Mouse (Mus musculus) limb, embryonic 15.5 days (tissue): Measurements from ENCODE around the gene Csad. TPM values are rescaled to one million over a fixed set of nuclear protein-coding genes. Genes with fewer than 3 reads are reported as not detected.

Source experiments
- ATAC-seq: fragments of 200-750 bp; cut with Nextera tagmentation; 2 replicates; pipeline ENCODE4 v1.8.0; 2017; ENCODE audit warnings: low read depth, moderate TSS enrichment; ENCODE audit not compliant: insufficient number of reproducible peaks, low FRiP score, low TSS enrichment
- H3K27ac ChIP-seq: fragments of 300-500 bp; sonication (generic); 2 replicates; pipeline ENCODE4 v1.5.1; 2015; ENCODE audit warnings: moderate library complexity, mild to moderate bottlenecking, inconsistent platforms
- H3K27me3 ChIP-seq: fragments of 300-500 bp; sonication (generic); 2 replicates; pipeline ENCODE4 v1.6.1; 2015; ENCODE audit warnings: inconsistent platforms
- H3K36me3 ChIP-seq: fragments of 300-500 bp; sonication (generic); 2 replicates; pipeline ENCODE4 v1.6.1; 2015; ENCODE audit warnings: inconsistent platforms
- H3K4me1 ChIP-seq: fragments of 300-500 bp; sonication (generic); 2 replicates; pipeline ENCODE4 v1.6.1; 2015; ENCODE audit warnings: inconsistent platforms
- H3K4me2 ChIP-seq: fragments of 300-500 bp; sonication (generic); 2 replicates; pipeline ENCODE4 v1.6.1; 2015; ENCODE audit warnings: mild to moderate bottlenecking, inconsistent platforms
- H3K4me3 ChIP-seq: fragments of 300-500 bp; sonication (generic); 2 replicates; pipeline ENCODE4 v1.5.1; 2015; ENCODE audit warnings: mild to moderate bottlenecking, inconsistent platforms
- H3K9ac ChIP-seq: fragments of 300-500 bp; sonication (generic); 2 replicates; pipeline ENCODE4 v1.6.1; 2015; ENCODE audit warnings: inconsistent platforms
- H3K9me3 ChIP-seq: fragments of 300-500 bp; sonication (generic); 2 replicates; pipeline ENCODE4 v1.6.1; 2016; ENCODE audit warnings: inconsistent platforms
- WGBS: fragments of 180-500 bp; shearing (Covaris S2); methylation state at CpG from one replicate; pipeline ENCODE4 v1.1.7; 2015; 5-methylcytosine and 5-hydroxymethylcytosine counted together
- polyA plus RNA-seq: library from polyadenylated mRNA; unstranded; fragments of >200 nt; fragmentation: Nextera tagmentation; extraction: Ambion mirVana; gene quantifications from 2 replicates; pipeline ENCODE4 v1.2.1, GENCODE M21; 2015

The Csad gene
- polyA plus RNA-seq, 1 experiment from 2014 or later: 81.8 TPM

GRCm38 (mm10) chr15:102192271-102192812, 12.2 kb downstream of the Csad start:
- WGBS: 68% methylated on average over 7 of the region's 7 CpGs
- no peaks in the 10 kb centered on the region for H3K9me3 ChIP-seq
- H3K36me3 ChIP-seq: peaks cover 12% of the 10 kb centered on the region
- H3K4me1 ChIP-seq: peaks cover 2% of the 10 kb centered on the region; the same call in 1 of the 2 replicates
- H3K4me2 ChIP-seq: no peak overlapping the region
- no peak overlapping the region for H3K9ac ChIP-seq
- no peak overlapping the region for H3K27ac ChIP-seq
- ATAC-seq: no peak
- H3K27me3 ChIP-seq: no peaks in the 10 kb centered on the region
- H3K4me3 ChIP-seq: no peak overlapping the region

- peaks cover 19% of the 10 kb centered on the region for H3K36me3 ChIP-seq
- H3K4me1 ChIP-seq: peaks cover 2% of the 10 kb centered on the region; the same call in 1 of the 2 replicates
- no peak overlapping the region for H3K27ac ChIP-seq
- no peaks in the 10 kb centered on the region for H3K27me3 ChIP-seq
- no peak for ATAC-seq
- H3K9ac ChIP-seq: no peak overlapping the region
- no peak overlapping the region for H3K4me2 ChIP-seq
- no peaks in the 10 kb centered on the region for H3K9me3 ChIP-seq
- no peak overlapping the region for H3K4me3 ChIP-seq
- 61% methylated on average over 7 of the region's 7 CpGs for WGBS
Observed at GRCm38 (mm10) chr15:102191699-102192098, 12.8 kb downstream of the Csad start.

- no peak for ATAC-seq
- Histone ChIP-seq H3K4me2 (no peak overlapping the region), H3K27me3 (no peaks in the 10 kb centered on the region), H3K36me3 (peaks cover 45% of the 10 kb centered on the region), H3K27ac (no peak overlapping the region), H3K9ac (no peak overlapping the region), H3K4me3 (no peak overlapping the region), H3K9me3 (no peaks in the 10 kb centered on the region), H3K4me1 (no peaks in the 10 kb centered on the region)
- WGBS: 59% methylated on average over 6 of the region's 6 CpGs
Observed at GRCm38 (mm10) chr15:102188883-102189282, 15.6 kb downstream of the Csad start.

DNA sequence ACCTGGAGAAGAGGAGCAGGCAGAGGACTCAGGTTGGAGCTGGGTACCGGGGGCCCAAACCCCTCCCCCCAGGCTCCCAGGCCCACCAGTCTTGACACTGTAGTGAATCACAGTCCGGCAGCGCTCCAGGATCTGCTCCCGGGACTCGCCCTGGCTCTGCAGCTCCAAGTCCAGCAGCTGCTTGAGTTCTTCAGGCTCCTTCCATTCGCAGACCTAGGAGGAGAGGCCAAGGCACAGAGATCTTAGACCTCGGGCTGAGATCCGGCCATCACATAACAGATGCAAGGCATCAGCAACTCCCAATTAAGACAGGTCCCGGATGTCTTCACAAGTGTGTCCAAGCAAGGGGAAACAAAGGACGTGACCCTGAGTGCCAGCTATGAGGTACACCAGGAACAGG, 16.4 kb downstream of the Csad start:
- no peak overlapping the region for H3K4me2 ChIP-seq
- no peak for ATAC-seq
- no peak overlapping the region for H3K27ac ChIP-seq
- H3K9me3 ChIP-seq: no peaks in the 10 kb centered on the region
- 87% methylated on average over 10 of the region's 10 CpGs for WGBS
- peaks cover 53% of the 10 kb centered on the region for H3K36me3 ChIP-seq
- H3K9ac ChIP-seq: no peak overlapping the region
- no peak overlapping the region for H3K4me3 ChIP-seq
- H3K4me1 ChIP-seq: no peaks in the 10 kb centered on the region
- H3K27me3 ChIP-seq: no peaks in the 10 kb centered on the region

DNA sequence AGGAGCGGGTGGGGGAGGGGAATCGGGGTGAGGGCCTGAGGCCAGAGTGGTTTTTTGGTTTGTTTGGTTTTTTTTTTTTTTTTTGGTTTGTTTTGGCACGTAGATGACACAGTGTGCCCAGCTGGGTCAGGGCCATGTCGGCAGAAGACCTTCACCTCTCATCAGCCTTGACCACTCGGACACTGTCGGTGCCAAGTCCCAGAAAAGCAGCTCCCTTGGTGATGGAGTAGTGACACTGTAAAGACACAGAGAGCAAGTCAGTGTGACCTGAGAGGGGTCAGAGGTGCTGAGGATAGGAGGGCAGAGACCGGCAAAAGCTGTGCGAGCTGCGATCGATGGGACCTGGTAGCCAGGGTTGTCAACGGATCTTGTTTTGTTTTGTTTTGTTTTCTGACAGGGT, 18.3 kb downstream of the Csad start:
- no peak overlapping the region for H3K4me2 ChIP-seq
- H3K9ac ChIP-seq: no peak overlapping the region
- no peaks in the 10 kb centered on the region for H3K27me3 ChIP-seq
- no peaks in the 10 kb centered on the region for H3K9me3 ChIP-seq
- ATAC-seq: no peak
- no peak overlapping the region for H3K27ac ChIP-seq
- no peaks in the 10 kb centered on the region for H3K4me1 ChIP-seq
- WGBS: 83% methylated on average over 11 of the region's 11 CpGs
- peaks cover 65% of the 10 kb centered on the region for H3K36me3 ChIP-seq
- H3K4me3 ChIP-seq: no peak overlapping the region

GRCm38 (mm10) chr15:102183076-102183475, 21.4 kb downstream of the Csad start:
- H3K27ac ChIP-seq: no peak overlapping the region
- H3K4me3 ChIP-seq: no peak overlapping the region
- H3K36me3 ChIP-seq: peaks cover 78% of the 10 kb centered on the region
- H3K27me3 ChIP-seq: no peaks in the 10 kb centered on the region
- no peaks in the 10 kb centered on the region for H3K4me1 ChIP-seq
- H3K4me2 ChIP-seq: no peak overlapping the region
- no peak for ATAC-seq
- H3K9me3 ChIP-seq: no peaks in the 10 kb centered on the region
- no peak overlapping the region for H3K9ac ChIP-seq
- 66% methylated on average over 3 of the region's 3 CpGs for WGBS

DNA sequence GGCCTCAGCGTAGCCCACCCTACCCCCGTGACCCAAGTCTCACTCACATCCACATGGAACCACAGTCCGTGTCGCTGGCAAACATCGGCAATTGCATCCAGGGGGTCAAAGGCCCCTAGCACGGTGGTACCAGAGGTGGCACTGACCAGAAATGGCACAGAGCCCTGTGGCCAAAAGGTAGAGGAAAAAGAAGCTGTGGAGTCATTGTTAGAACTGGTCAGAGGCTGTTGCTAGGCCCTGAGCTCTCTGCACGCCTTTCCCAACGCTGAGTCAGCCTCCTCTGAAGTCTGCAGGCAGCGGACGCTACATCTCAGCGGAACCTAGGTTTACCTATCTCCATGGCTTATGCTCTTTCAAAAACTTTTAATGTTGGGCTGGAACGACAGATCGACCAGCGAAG, 24.6 kb downstream of the Csad start:
- no peak for ATAC-seq
- H3K27me3 ChIP-seq: no peaks in the 10 kb centered on the region
- no peaks in the 10 kb centered on the region for H3K4me1 ChIP-seq
- peaks cover 65% of the 10 kb centered on the region for H3K36me3 ChIP-seq
- no peak overlapping the region for H3K9ac ChIP-seq
- H3K9me3 ChIP-seq: no peaks in the 10 kb centered on the region
- H3K27ac ChIP-seq: no peak overlapping the region
- 91% methylated on average over 14 of the region's 14 CpGs for WGBS
- H3K4me2 ChIP-seq: no peak overlapping the region
- H3K4me3 ChIP-seq: no peak overlapping the region

- Histone ChIP-seq H3K4me1 (no peaks in the 10 kb centered on the region), H3K27me3 (no peaks in the 10 kb centered on the region), H3K27ac (no peak overlapping the region), H3K9ac (no peak overlapping the region), H3K4me3 (no peak overlapping the region), H3K9me3 (no peaks in the 10 kb centered on the region), H3K4me2 (no peak overlapping the region), H3K36me3 (peaks cover 63% of the 10 kb centered on the region)
- ATAC-seq: no peak
- WGBS: 84% methylated on average over 9 of the region's 9 CpGs
Observed at GRCm38 (mm10) chr15:102179106-102179505, 25.4 kb downstream of the Csad start.

DNA sequence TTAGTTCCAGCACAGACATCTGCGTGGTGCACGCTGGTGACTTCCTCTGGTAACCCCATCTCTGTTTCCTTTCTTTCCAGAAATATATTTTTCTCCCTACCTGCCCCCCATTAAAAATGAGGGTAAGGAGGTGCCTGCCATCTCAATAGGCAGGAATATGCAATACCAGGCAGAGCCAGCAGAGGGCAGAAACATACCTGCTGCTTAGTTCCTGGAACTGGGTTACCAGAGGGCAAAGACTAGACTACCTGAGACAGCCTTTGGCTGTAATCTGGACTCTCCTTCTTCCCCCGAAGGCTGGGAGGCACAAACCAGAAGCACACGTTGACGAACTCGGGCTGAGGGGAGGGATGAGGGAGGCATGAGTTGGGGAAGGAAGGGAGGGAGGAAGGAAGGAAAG, 26.2 kb downstream of the Csad start:
- Histone ChIP-seq H3K27me3 (no peaks in the 10 kb centered on the region), H3K4me3 (no peak overlapping the region), H3K9me3 (no peaks in the 10 kb centered on the region), H3K36me3 (peaks cover 57% of the 10 kb centered on the region), H3K4me1 (no peaks in the 10 kb centered on the region), H3K9ac (no peak overlapping the region), H3K4me2 (no peak overlapping the region), H3K27ac (no peak overlapping the region)
- 12% methylated on average over 6 of the region's 6 CpGs for WGBS
- no peak for ATAC-seq

GRCm38 (mm10) chr15:102177417-102177816, 27.1 kb downstream of the Csad start:
- Histone ChIP-seq H3K4me1 (no peaks in the 10 kb centered on the region), H3K36me3 (peaks cover 50% of the 10 kb centered on the region), H3K4me2 (no peak overlapping the region), H3K27ac (no peak overlapping the region), H3K27me3 (no peaks in the 10 kb centered on the region), H3K9ac (no peak overlapping the region), H3K9me3 (no peaks in the 10 kb centered on the region), H3K4me3 (no peak overlapping the region)
- no peak for ATAC-seq
- WGBS: 85% methylated on average over 8 of the region's 8 CpGs

GRCm38 (mm10) chr15:102176571-102177316, 27.8 kb downstream of the Csad start:
- H3K36me3 ChIP-seq: peaks cover 50% of the 10 kb centered on the region

GRCm38 (mm10) chr15:102175736-102176319, 28.7 kb downstream of the Csad start:
- H3K27ac ChIP-seq: no peak overlapping the region
- no peak for ATAC-seq
- no peak overlapping the region for H3K4me2 ChIP-seq
- no peak overlapping the region for H3K9ac ChIP-seq
- no peak overlapping the region for H3K4me3 ChIP-seq
- H3K27me3 ChIP-seq: no peaks in the 10 kb centered on the region
- no peaks in the 10 kb centered on the region for H3K9me3 ChIP-seq
- H3K36me3 ChIP-seq: peaks cover 52% of the 10 kb centered on the region
- 81% methylated on average over 16 of the region's 16 CpGs for WGBS
- H3K4me1 ChIP-seq: no peaks in the 10 kb centered on the region

More at GRCm38 (mm10) chr15:102176571-102177316, 27.8 kb downstream of the Csad start:
- Histone ChIP-seq H3K27me3 (no peaks in the 10 kb centered on the region), H3K4me1 (no peaks in the 10 kb centered on the region), H3K9me3 (no peaks in the 10 kb centered on the region), H3K27ac (no peak overlapping the region), H3K4me2 (no peak overlapping the region), H3K4me3 (no peak overlapping the region), H3K9ac (no peak overlapping the region)
- no peak for ATAC-seq
- 84% methylated on average over 7 of the region's 7 CpGs for WGBS
